Mouse (Mus musculus) frontal cortex, adult (tissue): ENCODE data around the gene Wdr41.
A peak's percentile ranks its signal among the peaks of the same experiment; 100 is the strongest.

Experiments used
- ATAC-seq: cut with Nextera tagmentation; 2 replicates; pipeline ENCODE4 v1.9.2; 2017; ENCODE audit warnings: mild to moderate bottlenecking, moderate library complexity, mixed read lengths; ENCODE audit not compliant: low TSS enrichment

Wdr41 gene

DNA sequence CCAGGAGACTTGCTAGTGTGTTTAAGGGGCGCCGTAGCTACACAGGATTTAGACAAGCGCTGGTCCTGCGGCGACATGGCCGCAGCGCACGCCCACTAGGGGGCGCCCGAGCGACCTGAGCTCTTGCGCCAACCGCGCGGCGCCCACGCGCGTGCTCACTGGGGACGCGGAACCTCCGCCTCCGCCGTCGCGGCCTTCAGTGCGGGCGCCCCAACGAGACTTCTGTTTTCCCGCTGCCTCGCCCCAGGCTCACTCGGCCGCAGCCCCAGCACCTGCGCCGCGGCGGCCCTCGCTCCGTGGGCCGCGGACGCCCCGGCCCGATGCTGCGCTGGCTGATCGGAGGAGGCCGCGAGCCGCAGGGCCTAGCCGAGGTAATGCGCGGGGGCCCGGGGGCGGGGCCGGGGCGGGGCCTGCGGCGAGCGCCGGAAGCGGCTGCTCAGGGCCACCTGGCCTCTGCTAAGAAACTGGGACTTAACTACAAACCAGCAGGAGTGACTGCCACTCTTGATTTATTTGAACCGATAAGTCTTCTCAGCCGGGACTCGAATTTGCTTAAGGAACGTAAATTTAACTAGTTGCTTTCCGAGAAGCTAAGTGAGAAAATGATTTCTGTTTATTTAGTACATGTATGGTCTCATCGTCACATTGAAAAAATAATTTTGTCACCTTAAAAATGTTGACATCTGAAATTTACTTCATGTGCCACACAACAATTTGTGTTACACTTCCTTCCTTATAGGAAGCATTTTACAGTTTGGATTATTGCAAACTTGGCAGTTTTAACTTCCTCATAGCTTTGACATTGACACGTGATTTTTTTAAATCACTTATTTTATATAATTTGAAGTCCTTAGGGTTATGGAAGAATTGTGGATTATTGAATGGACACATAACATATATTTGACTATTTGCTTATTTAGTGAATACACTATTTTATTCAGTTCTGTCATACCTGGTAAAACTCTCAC lies at the start of gene Wdr41:
TSS of gene Wdr41 (plus strand) at position 126 of the 968 bp plus-strand sequence.
- ATAC-seq: peak; percentile 95

DNA sequence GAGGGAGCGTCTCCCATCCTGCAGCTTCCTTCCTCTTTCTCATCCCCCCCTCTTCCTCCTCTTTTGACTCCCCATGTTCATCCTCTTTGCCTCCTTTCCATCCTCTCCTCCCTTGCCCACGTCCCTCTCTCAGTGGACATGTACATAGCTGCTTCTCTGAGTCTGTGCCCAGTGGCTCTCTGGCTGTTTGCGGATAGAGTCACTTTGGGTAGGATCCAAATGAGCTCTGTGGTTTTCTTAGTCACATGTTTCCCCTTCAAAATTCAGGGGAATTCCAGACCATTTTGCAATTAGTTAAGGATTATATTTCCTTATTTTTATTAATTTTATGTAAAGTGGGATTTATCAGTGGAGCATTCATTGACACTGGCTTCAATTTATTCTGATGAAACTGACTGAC lies 48.1 kb upstream of the Wdr41 start:
- ATAC-seq: no peak

DNA sequence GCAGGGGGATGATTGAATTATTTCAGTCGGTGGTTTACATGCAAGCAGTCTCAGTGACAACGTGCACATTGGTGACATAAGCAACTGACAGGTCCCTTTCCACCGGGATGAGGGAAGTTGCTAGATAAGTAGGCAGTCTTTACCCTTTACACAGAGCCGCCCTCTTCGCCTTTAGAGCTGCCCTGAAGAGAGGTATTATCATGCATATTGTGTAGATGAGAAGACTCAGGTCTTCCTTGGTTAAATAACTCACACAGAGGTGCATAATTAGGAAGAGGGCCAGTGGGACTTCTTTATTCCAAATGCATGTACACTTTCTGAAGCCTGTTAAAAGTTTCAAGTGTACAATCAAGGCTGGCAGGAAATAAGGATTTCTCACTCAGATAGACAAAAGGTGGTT lies 37.7 kb upstream of the Wdr41 start:
- no peak for ATAC-seq

DNA sequence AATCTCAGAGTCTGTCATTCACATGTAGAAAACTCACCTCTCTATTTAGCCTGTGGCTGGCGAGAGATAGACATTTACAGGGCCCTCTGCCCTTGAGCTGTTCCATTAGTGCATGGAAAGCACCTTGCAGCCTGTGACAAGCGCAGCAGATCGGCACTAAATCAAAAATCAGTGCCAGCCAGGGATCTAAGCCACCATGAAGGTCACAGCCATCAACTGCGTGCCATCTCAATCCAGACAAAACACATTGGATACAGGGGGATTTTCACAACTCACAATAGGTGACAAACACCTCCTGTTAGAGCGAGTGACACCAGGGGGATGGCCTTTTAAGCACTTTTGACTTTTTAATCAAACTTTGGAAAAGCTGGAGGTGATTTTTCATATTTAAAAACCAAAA lies 36.0 kb upstream of the Wdr41 start:
- ATAC-seq: no peak

DNA sequence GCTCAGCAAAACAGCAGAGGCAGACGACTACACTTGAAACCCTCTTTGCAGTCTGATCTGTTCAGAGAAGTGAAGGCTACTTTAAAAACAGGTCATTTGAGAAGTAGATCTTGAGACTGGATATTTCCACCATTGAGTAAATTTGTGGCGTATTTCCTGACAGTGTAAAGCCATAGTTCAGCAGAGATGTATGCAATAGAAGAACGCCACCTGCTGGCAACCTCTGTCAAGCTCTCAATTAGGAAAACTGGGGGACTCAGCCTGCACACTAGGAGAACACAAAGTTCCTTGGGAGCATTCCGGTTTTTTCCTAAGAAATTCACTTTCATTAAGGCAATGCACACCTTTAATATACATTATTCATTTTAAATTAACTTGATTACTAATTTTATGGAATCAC lies 34.9 kb upstream of the Wdr41 start:
- peak; percentile 88 for ATAC-seq

DNA sequence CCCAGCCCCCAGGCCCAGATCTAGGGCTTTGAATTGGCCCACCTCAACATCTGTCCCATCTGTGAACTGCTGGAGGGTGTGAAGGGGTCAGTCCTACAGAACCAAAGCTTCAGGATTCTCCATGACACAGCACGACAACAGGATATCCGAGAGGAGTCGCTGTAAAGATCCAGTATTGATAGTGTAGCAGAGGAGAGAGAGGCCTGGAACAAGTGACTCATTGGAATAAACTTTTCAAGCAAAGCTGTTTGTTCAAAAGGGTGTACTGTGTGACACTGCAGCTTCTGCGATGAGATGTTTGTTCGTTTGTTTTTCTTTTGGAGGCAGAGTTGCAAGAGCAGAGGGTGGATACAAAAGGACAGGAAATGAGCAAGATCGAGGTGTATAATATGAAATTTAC lies 20.2 kb upstream of the Wdr41 start:
- no peak for ATAC-seq

DNA sequence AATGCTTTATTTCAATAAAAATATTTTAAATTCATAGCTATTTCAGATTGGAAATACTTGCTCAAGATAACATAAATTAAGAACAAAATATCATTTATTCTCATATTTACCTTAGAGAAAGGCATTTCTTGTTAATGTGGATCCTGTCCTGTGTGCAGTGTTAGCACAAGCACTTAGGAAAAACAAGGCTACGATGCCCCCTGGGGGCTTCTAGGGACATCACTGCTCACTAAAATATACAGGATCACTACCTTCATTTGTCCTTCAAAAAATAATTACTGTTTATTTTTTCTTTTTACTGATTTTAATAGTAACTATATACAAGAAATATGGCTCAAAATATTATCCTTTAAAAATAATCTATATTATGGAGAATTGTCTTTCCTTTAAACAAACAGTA lies 18.2 kb upstream of the Wdr41 start:
- ATAC-seq: no peak

DNA sequence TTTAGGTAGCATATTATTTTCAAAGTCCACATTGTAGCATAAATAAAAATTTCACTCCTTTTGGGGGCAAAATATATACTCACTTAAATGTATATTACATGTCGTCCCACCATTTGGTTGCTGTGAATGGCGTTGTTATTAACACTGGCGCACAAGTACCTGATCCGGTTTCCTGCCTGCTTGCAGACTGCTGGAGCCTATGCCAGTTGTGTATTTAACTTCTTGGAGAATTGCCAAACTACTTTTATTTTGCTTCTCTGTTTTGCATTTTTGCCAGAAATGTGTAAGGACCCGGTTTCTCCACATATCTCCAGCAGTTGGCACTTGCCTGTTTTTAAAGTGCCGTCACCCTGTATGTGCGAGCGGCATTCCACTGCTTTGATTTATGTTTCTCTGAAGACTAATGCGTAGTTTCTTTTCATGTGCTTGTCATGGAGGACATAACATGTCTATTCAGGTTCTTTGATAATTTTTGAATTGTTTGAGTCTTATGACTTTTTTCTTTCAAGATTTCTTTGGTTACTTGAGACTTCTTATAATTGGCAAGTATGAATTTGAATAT lies 6.1 kb upstream of the Wdr41 start:
- ATAC-seq: no peak

DNA sequence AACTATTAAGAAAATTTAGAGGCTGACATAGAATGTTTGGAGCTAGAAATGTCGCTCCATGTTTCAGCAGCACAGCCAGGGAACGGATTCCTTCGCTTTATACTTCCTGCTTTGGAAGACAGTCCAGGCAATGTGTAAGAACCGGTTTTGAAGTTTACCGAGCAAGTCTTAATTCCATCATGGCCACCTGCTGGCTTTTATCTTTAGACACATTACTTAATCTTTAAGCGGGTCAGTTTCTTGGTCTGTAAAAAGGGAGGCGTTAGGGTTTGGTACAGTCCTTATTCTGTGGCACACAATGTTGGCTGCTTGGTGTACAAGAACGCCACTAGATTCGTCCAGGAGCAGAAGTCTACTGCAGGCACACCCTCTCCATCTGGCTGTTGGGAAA lies 321 bp upstream of the Wdr41 start:
- ATAC-seq: no peak; the same call in 1 of the 2 replicates

DNA sequence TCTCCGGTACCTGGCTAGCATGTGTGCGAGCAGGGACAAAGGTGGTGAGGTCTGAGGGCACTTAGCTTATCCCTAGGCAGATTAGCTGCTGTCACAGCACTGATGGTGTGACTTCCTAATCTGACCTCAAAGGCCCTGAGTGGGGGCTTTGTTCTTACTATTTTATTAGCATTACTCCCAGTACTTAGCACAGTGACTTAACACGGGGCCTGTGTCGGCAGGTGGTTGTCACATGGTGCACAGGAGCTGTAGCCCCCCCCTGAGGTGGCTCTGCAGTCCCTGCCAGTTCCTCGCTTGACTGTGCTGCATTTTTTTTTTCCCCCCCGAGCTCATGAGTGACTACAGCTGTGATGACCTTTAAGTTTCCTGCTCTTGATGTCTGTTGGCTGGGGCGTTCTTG lies 2.9 kb downstream of the Wdr41 start:
- ATAC-seq: no peak

DNA sequence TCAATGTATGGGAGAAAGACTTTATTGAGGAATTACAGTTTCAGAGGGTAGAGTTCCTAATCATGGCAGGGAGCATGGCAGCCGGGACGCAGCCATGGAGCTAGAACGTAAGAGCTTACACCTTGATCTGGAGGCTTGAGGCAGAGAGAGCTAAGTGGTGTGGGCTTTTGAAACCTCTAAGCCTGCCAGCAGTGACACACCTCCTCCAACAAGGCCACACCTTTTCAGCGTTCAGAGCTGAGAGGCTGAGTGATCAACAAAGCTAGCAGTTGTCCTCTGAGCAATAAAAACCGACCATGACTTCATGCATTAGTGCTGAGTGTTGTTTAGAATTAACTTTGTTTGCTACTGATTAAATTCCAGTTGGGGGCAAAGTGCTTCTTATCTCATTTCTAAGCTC lies 14.4 kb downstream of the Wdr41 start:
- no peak for ATAC-seq

DNA sequence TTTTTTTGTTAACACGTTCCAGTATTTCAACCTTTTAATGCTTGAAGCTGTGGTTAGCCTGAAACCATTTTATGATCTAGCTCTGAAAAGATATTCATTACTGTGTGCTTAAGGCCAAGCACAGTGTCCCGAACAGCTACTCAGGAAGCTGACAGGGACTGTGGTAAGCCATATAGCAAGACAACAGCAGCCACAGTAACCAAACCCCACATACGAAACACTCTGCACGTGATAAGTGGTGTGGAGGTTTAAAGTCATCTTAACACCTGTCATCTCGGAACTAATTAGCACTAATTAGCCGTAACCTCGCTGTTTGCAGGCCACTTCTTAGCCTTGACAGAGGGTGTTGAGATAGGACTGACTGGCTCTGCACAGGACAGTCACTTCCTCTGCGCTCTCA lies 31.1 kb downstream of the Wdr41 start:
- ATAC-seq: no peak

DNA sequence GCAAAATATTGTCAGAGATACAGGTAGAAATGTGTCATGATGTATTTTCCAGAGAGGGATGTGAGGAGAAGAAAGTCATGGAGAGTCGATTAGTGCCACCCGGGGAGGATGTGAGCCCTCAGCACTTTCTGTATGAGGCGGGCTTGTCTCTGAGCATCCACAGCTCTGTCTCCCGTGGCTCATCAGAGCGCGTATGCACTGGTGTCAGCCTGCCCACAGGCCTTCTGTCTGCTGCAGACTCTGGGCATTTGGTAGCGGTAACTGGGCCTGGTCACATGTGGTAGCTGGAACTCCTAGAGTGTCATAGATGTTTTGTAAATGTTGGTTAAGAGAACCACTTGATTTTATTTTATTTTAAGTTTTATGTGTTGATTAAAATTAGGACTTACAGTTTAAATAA lies 33.1 kb downstream of the Wdr41 start:
- peak; percentile 76 for ATAC-seq

DNA sequence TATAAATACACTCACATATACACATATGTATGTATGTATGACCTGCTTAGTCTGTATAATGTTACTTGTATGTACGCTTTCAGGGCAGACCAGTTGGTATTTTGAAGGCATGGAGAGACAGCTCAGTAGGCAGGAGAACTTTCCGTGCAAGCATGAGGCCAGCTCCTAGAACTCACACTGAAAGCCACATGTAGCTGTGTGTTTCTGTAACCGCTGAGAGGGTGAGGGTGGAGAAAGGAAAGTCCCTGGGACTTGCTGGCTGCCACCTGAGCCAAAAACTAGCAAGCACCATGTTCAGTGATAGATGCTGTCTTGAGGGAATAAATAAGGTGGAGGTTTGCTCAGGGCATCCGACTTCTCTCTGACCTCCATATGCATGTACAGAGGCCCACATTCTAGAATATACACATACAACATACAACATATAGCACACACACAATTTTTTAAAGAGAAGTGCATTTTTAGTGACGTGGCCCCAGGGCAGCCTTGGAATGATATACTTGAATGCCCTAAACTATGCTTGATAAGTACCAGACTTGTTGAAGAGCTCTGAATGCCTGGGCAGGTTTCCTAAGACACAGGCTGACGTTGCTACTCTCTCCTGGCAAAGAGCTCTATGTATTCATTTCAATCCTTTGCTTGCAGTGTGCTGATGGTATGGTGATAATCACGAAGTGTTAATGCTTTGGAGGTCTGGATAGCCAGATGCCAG lies 35.6 kb downstream of the Wdr41 start:
- no peak for ATAC-seq

DNA sequence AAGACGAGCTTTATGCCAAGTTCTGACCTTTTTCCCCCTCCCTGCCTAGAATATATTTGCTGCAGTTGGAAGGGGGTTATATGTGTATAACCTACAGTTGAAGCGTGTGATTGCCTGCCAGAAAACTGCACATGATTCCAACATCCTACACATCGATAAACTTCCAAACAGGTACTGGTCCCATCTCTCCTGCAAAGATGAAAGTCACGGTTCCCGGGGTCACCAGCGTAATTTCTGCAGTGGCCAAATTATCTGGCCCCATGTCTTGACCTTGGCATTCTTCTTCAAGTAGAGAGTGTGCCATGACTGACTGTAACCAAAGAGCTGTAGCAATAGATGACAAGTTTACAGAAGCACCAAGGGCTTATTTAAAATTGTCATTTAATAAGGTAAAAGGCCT lies 41.1 kb downstream of the Wdr41 start:
- ATAC-seq: no peak

DNA sequence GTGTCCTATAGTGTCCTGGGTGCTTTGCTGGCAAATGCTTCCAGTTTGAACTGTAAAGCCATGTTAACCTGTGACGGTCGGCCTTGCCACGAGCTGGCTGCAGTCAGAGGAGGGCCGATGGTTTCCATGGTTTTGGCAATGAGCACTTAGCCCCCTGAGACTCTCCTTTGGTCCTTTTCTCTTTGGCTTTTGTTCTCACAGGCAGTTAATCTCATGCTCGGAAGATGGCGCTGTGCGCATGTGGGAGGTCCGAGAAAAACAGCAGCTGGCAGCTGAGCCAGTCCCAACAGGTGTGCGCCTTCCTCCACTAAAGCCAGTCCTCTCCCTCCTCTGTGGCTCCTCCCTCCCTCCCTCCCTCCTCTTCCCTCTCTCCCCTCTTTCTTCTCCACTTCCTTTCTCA lies 41.8 kb downstream of the Wdr41 start:
- ATAC-seq: peak; percentile 55

DNA sequence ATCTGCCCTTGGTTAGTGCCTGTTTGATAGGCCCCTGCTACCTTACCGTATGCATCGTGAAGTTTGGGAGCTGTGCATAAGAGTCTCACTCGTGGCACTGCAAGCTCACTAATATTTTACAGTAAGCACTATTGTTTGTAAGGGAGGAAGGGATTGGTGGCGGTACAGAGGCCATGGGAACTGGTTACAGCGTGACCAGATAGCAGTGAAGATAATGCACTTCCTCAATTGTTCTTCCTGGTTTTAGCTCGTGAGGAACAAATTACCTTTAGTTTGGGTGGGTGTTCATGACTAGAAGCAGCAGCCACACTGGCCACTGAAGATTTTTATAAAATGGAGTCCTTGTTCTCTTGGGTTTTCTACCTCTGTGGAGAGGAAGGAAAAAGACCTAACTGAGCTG lies 43.2 kb downstream of the Wdr41 start:
- no peak for ATAC-seq

DNA sequence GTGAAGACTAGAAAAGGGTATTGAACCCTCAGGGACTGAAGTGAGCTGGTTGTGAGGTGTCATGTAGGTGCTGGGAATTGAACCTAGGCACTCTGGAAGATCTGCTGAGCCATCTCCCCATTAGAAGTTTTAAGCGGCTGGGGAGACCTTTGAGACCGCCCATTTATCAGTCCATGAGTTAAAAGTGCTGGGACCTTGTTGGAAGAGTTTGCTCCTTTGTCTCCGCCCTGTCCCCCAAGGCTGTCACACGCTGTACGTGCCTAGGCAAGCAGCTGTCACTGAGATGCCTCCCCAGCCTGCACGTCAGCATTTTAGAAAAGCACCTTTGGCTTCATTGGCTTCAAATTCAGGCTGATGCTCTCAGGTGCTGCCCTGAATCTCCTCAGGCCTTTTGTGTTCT lies 44.1 kb downstream of the Wdr41 start:
- ATAC-seq: no peak

DNA sequence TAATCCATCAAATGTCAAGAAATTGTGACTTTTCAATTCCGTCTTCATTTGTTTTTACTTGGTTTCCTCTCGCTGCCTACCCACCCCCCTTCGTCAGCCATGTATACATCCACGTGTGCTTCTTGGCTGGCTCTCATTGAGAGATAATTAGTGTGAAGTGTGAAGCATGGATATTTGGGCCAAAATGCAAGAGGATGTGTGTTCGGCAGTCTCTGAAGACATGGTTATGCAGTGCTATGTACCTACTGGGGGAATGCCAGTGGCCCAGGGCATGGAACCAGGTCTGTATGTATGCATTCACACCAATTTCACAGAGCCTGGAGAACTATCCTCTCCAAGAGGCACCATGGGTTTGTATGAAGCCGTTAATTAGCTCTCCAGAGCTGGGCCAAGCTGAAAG lies 54.7 kb downstream of the Wdr41 start:
- ATAC-seq: no peak

DNA sequence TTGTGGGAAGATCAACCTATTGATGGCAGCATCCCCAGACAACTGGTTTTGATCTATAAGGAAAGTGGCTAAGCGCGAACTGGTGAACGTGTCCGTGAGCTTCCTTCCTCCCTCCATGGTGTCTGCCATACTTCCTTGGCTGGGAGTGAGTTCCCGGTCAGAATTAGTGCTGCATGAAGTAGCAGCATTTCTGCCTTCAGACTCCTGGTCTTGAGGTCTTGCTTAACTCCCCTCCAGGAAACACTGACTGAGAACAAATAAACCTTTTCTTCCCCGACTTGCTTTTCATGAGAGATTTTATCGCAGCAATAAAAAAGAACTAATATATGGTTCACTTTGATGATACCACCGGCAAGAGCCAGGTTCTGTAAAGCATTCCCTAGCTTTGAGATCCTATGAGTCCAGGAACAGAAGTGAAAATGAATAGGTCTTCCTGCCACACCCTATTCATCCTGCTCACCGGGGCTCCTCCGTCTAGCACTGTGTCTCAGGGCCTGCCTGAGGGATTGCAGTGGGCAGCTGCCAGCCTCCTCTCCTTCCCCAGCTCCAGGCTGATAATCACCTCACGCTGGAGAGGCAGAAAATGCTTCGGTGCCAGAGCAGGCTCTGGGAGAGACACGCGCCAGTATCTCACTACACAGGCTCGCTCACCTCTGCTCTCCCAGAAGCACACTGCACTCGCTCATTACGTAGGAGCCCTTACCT lies 56.1 kb downstream of the Wdr41 start:
- peak; percentile 21; the same call in 1 of the 2 replicates for ATAC-seq

DNA sequence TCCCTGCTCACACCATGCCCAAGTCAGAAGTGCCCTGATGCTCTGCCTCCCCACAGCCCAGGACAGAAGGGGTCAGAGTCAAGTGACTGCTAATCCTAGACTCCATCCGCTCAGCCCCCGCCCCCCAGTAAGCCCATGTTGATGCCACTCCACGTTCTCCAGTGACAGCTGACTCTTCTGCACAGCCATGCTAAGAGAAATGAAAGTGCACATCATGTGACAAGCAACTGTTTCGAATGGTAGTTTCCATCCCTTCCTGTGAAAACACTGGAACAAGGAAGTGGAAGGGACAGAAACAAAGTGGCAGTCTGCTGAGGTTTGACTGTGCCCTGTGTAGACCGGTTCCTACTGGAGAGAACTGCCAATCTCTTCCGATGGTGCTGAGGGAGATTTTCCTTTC lies 56.8 kb downstream of the Wdr41 start:
- no peak for ATAC-seq

DNA sequence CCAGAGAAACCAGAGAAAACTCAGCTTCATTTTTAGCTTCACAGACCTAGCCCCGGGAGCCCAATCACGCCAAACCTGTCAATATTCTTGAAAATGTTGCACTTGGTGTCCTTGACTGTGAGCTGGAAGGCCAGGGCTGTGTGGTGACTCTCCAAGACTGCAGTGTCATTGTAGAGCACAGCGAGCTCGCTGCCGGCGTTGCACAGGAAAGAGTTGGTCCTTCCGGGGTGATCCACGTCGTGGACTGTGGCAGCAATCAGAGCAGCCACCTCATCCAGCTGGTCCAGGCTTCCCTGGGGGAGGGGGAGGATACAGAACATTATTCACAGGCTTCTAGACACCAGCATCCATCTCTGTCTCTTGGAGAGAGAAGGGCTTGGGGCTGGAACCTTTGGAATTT lies 58.0 kb downstream of the Wdr41 start:
- ATAC-seq: peak; percentile 3
